Mouse (Mus musculus) ovary, postnatal 14 days (tissue): Measurements from ENCODE around the gene Nostrin.

Experiments
- DNase-seq: peaks from one replicate; pipeline ENCODE4 v3.0.0; 2022; ENCODE audit warnings: low spot score

Gene Nostrin

GRCm38 (mm10) chr2:69129425-69130210, 6.0 kb upstream of the Nostrin start:
- no peak for DNase-seq

- DNase-seq, result no peak
These were observed 3.6 kb upstream of the Nostrin start for GRCm38 (mm10) chr2:69132046-69132445.

DNA sequence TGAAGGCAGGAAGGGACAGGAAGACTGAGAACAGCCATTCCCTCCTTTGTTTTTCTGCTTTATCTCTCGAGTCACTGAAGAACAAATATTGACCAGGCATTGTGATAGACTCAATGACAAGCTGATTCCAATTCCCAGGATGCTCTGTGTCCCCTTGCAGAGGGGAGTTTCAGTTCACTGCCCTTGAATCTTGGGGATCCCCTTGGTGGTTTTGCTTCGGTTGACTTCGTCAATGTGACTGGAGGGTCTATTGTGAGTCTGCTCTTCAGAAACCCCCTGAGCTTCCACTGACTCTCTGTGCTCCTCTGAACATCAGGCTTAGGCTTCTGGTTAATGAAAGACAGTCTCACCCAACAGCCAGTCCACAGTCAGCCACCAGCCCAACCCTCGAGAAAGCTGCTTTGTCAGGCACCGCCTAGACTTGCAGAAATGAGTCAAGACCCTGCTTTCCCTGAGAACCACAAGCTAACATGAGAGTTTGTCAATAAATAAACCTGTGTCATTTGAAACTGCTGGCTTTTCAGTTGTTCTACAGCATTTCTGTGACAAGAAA, 3.0 kb upstream of the Nostrin start:
- no peak for DNase-seq

DNA sequence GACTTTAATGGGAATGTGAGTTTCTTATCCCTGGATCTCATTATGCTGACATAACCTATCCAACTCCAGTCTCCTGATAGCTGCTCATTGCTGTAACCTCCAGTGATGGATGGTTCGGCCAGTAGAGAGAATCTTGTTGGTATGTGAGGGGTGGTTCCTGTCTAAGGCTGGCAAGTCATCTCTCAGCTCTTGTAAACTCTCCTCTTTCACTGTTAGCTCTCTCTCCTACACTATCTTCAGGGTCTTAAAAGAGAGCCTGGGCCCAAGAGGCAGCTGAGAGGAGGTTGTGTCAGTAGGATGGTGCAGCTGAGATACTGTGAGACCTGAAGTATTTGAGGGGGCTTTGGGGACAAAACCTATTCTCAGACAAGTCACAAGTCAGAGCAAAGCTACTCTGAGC, 1.4 kb upstream of the Nostrin start:
- no peak for DNase-seq

- DNase-seq, result no peak
These were observed 663 bp upstream of the Nostrin start for GRCm38 (mm10) chr2:69134937-69135336.

GRCm38 (mm10) chr2:69137406-69138084, 1.9 kb downstream of the Nostrin start:
- DNase-seq, result no peak

DNA sequence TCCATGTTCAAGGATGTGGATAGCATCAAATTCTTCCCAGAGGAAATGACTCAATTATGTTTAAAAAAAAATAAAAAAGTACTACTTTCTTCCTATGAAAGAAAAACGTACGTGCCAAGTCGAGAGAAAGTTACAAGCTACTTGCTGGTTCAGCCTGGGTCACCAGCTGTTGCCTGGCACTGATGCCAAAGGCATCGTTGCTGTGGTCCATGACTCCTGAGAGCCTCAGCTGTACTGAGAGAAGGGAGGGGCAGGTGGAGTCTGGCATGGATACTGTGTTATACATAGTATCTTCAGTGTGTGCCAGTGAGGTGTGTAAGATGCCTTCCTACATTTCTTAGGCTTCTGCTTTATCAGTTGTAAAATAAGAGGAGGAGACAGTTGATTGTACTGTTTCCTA, 3.2 kb downstream of the Nostrin start:
- DNase-seq, result no peak

DNA sequence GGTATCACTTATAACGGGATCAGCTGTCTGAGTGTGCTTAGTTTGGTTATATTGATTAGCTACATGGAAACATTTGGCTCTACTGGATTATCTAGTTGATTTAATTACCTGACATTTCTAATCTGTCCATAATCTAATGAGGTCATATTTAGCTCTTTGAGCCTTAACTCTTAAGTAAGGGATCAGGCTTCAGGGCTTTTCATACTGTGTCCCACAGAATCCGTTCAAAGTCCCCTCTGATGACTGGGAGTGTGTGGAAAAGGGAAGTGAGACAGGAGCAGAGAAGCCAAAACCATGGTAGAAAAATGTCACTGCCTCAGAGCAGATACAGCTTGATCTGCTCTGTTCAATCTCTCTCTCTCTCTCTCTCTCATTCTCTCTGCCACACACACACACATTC, 4.6 kb downstream of the Nostrin start:
- DNase-seq, result no peak

- DNase-seq, result no peak
These were observed 5.2 kb downstream of the Nostrin start for GRCm38 (mm10) chr2:69140816-69141215.

GRCm38 (mm10) chr2:69148691-69149090, 13.1 kb downstream of the Nostrin start:
- no peak for DNase-seq

GRCm38 (mm10) chr2:69149154-69149553, 13.6 kb downstream of the Nostrin start:
- no peak for DNase-seq

DNA sequence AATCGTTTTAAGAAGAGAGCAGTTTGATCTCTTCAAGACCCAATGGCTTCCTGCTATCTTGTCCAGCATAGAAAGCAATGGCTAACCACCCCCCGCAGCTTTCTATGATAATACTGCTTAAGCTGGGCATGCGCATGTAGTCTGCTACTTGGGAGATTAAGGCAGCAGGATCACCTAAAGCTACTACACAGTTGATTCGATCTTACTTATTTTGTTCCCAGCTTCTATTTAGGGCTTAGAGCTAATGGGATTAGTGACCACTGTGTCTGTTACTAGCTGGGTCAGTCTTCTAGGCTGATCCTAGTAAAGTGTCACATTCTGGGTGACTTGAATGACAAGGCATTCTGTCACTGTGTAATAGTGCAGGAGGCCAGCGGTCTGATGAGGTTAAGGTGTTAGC, 15.2 kb downstream of the Nostrin start:
- DNase-seq, result no peak

DNA sequence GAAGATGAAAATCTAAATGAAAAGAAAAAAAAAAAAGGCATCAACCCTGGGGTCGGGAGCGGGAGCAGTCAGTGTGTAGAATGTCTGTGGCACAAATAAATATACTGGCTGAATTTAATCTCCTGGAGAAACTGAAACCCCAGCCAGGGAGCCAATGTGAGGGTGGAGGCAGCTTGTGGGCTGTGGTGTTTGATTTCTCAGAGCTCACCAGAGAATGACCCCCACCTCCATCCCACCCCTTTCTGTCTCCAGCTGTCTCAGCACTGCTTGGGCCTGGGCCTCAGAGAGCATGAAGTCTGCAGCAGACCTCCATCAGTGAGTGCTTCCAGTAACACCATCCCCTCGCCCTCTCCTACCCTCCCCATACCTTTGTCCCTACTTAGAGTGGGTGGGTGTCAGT, 20.3 kb downstream of the Nostrin start:
- no peak for DNase-seq

GRCm38 (mm10) chr2:69156283-69156682, 20.7 kb downstream of the Nostrin start:
- no peak for DNase-seq

DNA sequence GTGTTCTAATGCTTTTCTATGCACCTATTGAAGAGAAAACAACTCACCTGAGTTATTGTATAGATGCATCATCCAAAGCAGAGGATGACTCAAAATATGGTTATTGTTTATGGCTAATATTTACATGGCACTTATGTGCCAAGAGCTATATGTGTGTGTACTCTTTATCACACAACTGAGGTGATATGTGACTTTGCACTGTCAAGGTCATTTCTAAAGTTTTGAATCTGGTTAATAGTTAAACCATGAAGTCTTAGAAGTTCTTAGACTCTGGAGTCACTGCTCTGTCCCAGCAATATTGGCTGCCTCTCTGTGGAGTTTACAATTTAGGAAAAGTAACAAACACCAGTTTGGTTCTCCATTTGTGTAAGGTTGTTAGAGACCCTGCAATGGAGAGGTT, 23.3 kb downstream of the Nostrin start:
- DNase-seq, result no peak

- no peak for DNase-seq
These were observed 34.9 kb downstream of the Nostrin start for GRCm38 (mm10) chr2:69170395-69171077.

GRCm38 (mm10) chr2:69175296-69175695, 39.7 kb downstream of the Nostrin start:
- DNase-seq, result no peak

DNA sequence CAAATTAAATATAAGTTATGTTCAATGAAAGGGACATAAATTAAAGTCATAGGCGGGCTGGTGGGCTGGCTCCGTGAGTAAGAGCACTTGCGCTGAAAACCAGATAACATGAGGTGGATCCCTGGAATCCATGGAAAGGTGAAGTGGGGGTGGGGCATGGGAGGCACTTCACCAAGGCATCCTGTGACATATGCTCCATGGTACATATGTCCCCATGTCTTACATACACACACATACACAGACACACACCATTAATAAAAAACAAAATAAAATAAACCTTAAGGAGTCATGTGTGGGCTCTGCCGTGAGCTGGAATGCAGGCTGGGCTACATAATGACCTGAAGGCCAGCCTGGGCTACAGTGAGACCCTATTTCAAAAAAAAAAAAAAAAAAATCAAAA, 44.1 kb downstream of the Nostrin start:
- DNase-seq, result no peak

GRCm38 (mm10) chr2:69187990-69188389, 52.4 kb downstream of the Nostrin start:
- DNase-seq, result no peak

GRCm38 (mm10) chr2:69188732-69189131, 53.1 kb downstream of the Nostrin start:
- no peak for DNase-seq

GRCm38 (mm10) chr2:69189222-69189621, 53.6 kb downstream of the Nostrin start:
- no peak for DNase-seq

- DNase-seq, result no peak
These were observed 55.5 kb downstream of the Nostrin start for GRCm38 (mm10) chr2:69191059-69191458.

GRCm38 (mm10) chr2:69193555-69193954, 58.0 kb downstream of the Nostrin start:
- DNase-seq, result no peak
